Mouse (Mus musculus) hindbrain, embryonic 15.5 days (tissue): ENCODE data around the gene Rab1b. TPM values are rescaled to one million over a fixed set of nuclear protein-coding genes. Genes with fewer than 3 reads are reported as not detected.

Source experiments
- ATAC-seq: fragments of 200-750 bp; cut with Nextera tagmentation; 2 replicates; pipeline ENCODE4 v1.8.0; 2017; ENCODE audit warnings: low read depth, moderate number of reproducible peaks, moderate TSS enrichment; ENCODE audit not compliant: low FRiP score
- H3K27ac ChIP-seq: fragments of 300-500 bp; sonication (generic); replicated peaks from 2 replicates; pipeline ENCODE4 v1.5.1; 2015; ENCODE audit warnings: mild to moderate bottlenecking, inconsistent platforms
- H3K27me3 ChIP-seq: fragments of 300-500 bp; sonication (generic); 2 replicates; pipeline ENCODE4 v1.6.1; 2015; ENCODE audit warnings: control low read depth, inconsistent platforms
- H3K36me3 ChIP-seq: fragments of 300-500 bp; sonication (generic); 2 replicates; pipeline ENCODE4 v1.6.1; 2015; ENCODE audit warnings: control low read depth, inconsistent platforms
- H3K4me1 ChIP-seq: fragments of 300-500 bp; sonication (generic); replicated peaks from 2 replicates; pipeline ENCODE4 v1.6.1; 2015; ENCODE audit warnings: control low read depth, inconsistent platforms
- H3K4me2 ChIP-seq: fragments of 300-500 bp; sonication (generic); 2 replicates; pipeline ENCODE4 v1.6.1; 2015; ENCODE audit warnings: moderate library complexity, mild to moderate bottlenecking, inconsistent platforms
- H3K4me3 ChIP-seq: fragments of 300-500 bp; sonication (generic); 2 replicates; pipeline ENCODE4 v1.5.1; 2015; ENCODE audit warnings: mild to moderate bottlenecking, inconsistent platforms
- H3K9ac ChIP-seq: fragments of 300-500 bp; sonication (generic); 2 replicates; pipeline ENCODE4 v1.6.1; 2015; ENCODE audit warnings: inconsistent platforms
- H3K9me3 ChIP-seq: fragments of 300-500 bp; sonication (generic); 2 replicates; pipeline ENCODE4 v1.6.1; 2016; ENCODE audit warnings: control low read depth, inconsistent platforms
- WGBS: fragments of 180-500 bp; shearing (Covaris S2); methylation state at CpG from one replicate; pipeline ENCODE4 v1.1.7; 2015; 5-methylcytosine and 5-hydroxymethylcytosine counted together
- polyA plus RNA-seq: library from polyadenylated mRNA; unstranded; fragments of >200 nt; fragmentation: Nextera tagmentation; extraction: Ambion mirVana; gene quantifications from 2 replicates; pipeline ENCODE4 v1.2.1, GENCODE M21; 2015

The Rab1b gene
- polyA plus RNA-seq, 1 experiment from 2014 or later, result 222 TPM

DNA sequence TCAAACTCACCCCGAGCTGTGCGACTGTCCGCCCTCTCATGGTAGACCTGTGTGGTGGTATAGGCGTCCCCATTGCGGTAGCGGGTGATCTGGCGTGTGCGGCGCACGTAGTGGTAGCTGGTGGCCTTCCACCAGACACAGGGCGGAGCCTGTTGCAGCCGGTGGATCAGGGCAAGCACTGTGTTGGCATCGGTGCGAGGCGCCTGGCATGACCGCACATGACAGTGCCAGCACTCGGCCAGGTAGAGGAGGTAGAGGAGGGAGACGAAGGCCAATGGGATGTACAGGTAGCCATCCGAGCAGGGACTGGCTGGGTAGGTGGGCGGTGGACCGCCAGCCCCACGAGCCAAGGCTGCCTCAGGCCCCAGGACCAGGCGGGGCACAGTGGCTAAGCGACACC, 24.3 kb downstream of the Rab1b start:
- Histone ChIP-seq H3K9me3 (no peaks in the 10 kb centered on the region), H3K4me2 (no peak overlapping the region), H3K9ac (no peak overlapping the region), H3K36me3 (peaks cover 7% of the 10 kb centered on the region; the same call in 1 of the 2 replicates), H3K4me3 (no peak overlapping the region), H3K27me3 (peaks cover 55% of the 10 kb centered on the region), H3K27ac (no peak overlapping the region), H3K4me1 (peaks cover 20% of the 10 kb centered on the region)
- ATAC-seq, result no peak
- 72% methylated on average over 24 of the region's 24 CpGs for WGBS

DNA sequence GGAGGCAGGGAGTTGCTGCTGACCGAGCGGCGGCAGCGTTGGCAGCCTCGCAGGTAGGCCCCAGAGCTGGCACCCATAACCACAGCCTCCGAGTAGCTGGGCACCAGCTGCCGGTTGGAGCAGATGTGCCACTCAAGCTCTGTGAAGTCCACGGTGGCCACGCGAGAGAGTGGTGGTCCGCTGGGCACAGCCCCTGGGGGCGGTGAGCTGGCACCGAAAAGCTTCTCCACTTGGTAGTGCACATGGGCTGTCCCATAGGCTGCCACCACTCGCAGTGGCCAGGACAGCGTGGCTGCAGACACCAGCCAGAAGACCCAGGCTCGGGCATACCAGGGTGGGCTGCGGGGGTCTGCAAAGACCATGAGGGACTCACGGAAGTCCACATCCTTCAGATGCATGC, 24.9 kb downstream of the Rab1b start:
- Histone ChIP-seq H3K27me3 (peaks cover 55% of the 10 kb centered on the region), H3K4me3 (no peak overlapping the region), H3K4me1 (peaks cover 14% of the 10 kb centered on the region), H3K9me3 (no peaks in the 10 kb centered on the region), H3K9ac (no peak overlapping the region), H3K4me2 (no peak overlapping the region), H3K27ac (no peak overlapping the region), H3K36me3 (peaks cover 7% of the 10 kb centered on the region; the same call in 1 of the 2 replicates)
- WGBS, result 61% methylated on average over 18 of the region's 18 CpGs
- ATAC-seq, result no peak

DNA sequence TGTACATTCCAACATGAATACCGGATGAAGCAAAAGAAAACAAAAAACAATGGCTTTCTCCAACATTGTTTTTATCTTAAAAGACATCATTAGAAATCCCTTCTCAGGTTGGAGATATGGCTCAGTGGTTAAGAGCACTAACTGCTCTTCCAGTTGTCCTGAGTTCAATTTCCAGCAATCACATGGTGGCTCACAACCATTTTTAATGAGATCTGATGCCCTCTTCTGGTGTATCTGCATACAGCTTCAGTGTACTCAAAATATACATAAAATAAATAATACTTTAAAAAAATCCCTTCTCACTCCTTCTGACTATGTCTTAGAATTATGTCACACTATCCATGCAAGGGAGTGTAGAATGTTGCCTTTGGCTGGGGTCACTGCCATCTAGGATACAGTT, 27.6 kb downstream of the Rab1b start:
- H3K27ac ChIP-seq, result no peak overlapping the region
- H3K36me3 ChIP-seq, result peaks cover 7% of the 10 kb centered on the region; the same call in 1 of the 2 replicates
- peaks cover 48% of the 10 kb centered on the region for H3K27me3 ChIP-seq
- ATAC-seq, result no peak
- no peak overlapping the region for H3K4me2 ChIP-seq
- 91% methylated on average over 1 of the region's 1 CpGs for WGBS
- H3K9ac ChIP-seq, result no peak overlapping the region
- H3K9me3 ChIP-seq, result no peaks in the 10 kb centered on the region
- H3K4me1 ChIP-seq, result peaks cover 8% of the 10 kb centered on the region; the same call in 1 of the 2 replicates
- H3K4me3 ChIP-seq, result no peak overlapping the region

DNA sequence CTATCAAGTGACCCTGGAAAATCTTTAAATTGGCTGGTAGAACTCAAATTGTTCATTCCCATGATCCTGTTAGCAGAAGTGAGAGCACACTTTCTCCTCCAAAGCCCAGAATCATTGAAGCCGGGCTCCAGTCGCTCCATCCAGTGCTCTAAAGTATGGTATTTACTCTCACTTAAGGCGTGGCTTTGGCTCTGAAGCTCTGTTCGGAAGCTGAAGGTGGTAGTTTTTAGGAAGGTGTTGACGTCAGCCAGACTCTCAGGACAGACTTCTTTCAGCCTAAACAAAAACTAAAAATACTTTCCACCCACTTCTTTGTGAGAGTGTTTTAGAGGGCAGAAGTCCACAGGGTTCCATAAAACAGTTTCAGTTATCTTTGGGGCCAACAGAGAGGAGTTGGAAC, 33.4 kb downstream of the Rab1b start:
- peaks cover 13% of the 10 kb centered on the region for H3K27me3 ChIP-seq
- no peak overlapping the region for H3K4me2 ChIP-seq
- H3K9me3 ChIP-seq, result no peaks in the 10 kb centered on the region
- no peak overlapping the region for H3K4me3 ChIP-seq
- H3K27ac ChIP-seq, result no peak overlapping the region
- no peaks in the 10 kb centered on the region for H3K36me3 ChIP-seq
- no peak overlapping the region for H3K9ac ChIP-seq
- WGBS, result 49% methylated on average over 5 of the region's 5 CpGs
- H3K4me1 ChIP-seq, result peaks cover 28% of the 10 kb centered on the region
- no peak for ATAC-seq

DNA sequence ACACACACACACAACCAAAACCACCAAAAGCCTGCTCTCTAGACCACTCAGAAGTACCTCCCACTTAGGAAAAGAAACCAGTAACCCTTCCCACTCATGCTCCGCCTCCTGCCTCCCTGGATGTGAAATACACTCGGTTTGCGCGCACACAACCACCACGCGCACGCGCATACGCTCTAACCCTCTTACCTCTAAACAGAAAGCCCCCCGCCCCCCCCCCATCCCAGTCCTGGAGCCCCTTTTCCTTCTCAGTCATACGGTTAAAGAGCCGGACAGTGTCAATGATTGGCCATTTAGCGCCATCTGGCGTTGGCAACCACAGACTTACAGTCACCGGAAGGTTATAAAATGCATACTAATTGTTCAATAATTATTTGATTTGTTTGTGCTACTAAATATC, 33.8 kb downstream of the Rab1b start:
- WGBS, result 2% methylated on average over 15 of the region's 15 CpGs
- Histone ChIP-seq H3K4me1 (peaks cover 32% of the 10 kb centered on the region), H3K4me2 (peak overlapping the region; percentile 83), H3K27ac (0 out of 2 replicates have a peak overlapping the region, but pooled peaks have one; percentile 0), H3K4me3 (peak overlapping the region; percentile 44), H3K36me3 (no peaks in the 10 kb centered on the region), H3K9ac (no peak overlapping the region), H3K27me3 (peaks cover 13% of the 10 kb centered on the region), H3K9me3 (no peaks in the 10 kb centered on the region)
- ATAC-seq, result no peak

DNA sequence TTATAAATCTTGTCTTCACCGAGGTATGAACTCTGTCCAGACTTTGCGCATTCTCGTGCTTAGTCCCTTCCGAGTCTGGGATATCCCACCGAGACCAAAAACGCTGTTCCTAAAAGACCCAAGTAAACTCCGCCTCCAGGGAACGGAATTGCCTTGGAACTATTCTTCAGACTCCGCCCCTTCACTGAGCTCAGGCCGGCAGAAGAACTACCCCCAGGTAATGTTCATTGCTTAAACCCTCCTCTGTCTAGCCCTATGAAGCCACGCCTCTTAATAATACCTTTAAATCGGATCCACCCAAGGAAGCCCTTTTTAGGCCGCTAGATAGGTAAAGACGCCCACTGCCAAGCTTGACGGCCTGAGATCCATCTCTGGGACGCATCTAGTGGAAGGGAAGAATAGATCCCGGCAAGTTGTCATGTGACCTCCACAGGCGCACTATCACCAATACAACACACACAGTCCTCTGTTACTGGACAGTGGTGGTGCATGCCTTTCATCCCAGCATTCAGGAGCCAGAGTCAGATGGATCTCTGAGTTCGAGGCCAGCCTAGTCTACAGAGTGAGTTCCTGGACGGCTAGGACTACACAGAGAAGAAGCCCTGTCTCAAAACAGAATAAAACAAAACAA, 34.4 kb downstream of the Rab1b start:
- H3K36me3 ChIP-seq, result no peaks in the 10 kb centered on the region
- H3K27ac ChIP-seq, result 0 out of 2 replicates have a peak overlapping the region, but pooled peaks have one; percentile 0
- no peaks in the 10 kb centered on the region for H3K9me3 ChIP-seq
- peaks cover 38% of the 10 kb centered on the region for H3K4me1 ChIP-seq
- H3K27me3 ChIP-seq, result peaks cover 13% of the 10 kb centered on the region
- peak overlapping the region; percentile 83 for H3K4me2 ChIP-seq
- peak overlapping the region; percentile 44 for H3K4me3 ChIP-seq
- peak; percentile 5; the same call in 1 of the 2 replicates for ATAC-seq
- peak overlapping the region; percentile 39; the same call in 1 of the 2 replicates for H3K9ac ChIP-seq
- WGBS, result 2% methylated on average over 20 of the region's 20 CpGs

DNA sequence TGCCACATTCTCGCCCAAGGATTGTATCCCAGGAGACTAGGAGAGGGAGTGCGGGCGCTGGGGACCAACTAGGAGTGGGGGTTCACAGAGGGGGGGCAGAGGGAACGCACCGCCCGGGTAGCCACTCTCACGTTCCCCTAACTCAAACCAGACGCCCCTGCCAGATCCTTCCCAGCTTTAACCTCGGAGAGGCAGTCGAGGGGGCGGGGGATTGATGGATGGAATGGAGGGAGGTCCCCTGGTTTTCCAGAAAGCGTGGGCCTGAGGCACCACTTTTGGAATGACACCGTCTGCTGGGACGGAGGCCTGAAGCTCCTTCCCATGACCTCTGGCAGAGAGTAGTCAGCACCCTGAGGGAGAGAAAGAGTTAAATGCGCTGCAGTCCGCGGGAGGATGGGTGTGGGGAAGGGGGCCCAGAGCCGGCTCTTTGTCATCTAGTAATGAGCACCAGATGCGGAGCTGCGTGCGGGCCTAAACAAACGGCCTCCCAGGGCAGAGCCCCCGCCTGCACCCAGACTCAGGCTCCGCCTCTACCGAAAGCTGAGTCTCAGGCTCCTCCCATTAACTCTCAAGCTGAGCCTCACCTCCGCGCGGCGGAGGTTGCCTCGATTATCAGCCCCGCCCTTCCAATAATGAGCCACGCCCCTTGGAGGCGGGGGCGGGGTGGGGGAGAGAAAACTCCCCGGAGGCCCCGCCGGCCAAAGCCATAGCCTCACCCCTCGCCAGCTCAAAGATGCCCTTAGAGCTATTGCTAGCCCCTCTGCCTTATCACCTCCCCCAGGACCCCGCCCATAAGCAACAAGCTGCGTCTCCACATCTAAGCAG, 35.1 kb downstream of the Rab1b start:
- Histone ChIP-seq H3K4me1 (peaks cover 41% of the 10 kb centered on the region), H3K4me2 (peak overlapping the region; percentile 83), H3K36me3 (no peaks in the 10 kb centered on the region), H3K4me3 (peak overlapping the region; percentile 44), H3K9me3 (no peaks in the 10 kb centered on the region), H3K27ac (peak overlapping the region; percentile 47; the same call in 1 of the 2 replicates), H3K9ac (peak overlapping the region; percentile 39), H3K27me3 (peaks cover 18% of the 10 kb centered on the region)
- under 1% methylated on average over 39 of the region's 40 CpGs for WGBS
- ATAC-seq, result peak; percentile 83

DNA sequence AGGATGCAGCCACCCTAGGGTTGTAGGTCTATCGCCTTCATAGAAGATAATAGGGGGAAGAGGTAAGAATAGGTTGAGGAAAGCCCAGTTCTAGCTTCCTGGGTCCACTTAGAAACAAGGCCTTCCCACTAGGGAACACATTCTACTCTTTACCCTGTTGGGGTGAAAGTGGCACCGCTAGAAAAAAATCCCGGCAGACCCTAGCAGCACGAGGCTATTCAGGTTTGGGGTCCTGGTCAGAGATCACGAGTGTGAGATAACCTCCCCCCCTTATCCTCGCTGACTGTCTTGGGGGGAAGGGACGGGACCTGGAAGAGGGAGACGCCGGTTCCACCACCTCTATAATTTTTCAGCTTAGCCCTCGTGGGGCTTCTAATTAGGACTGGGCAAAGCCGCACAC, 35.8 kb downstream of the Rab1b start:
- H3K4me1 ChIP-seq, result peaks cover 41% of the 10 kb centered on the region
- no peaks in the 10 kb centered on the region for H3K36me3 ChIP-seq
- H3K27me3 ChIP-seq, result peaks cover 21% of the 10 kb centered on the region
- 9% methylated on average over 11 of the region's 11 CpGs for WGBS
- H3K4me2 ChIP-seq, result peak overlapping the region; percentile 83
- peak overlapping the region; percentile 39 for H3K9ac ChIP-seq
- ATAC-seq, result no peak
- peak overlapping the region; percentile 44 for H3K4me3 ChIP-seq
- peak overlapping the region; percentile 47; the same call in 1 of the 2 replicates for H3K27ac ChIP-seq
- no peaks in the 10 kb centered on the region for H3K9me3 ChIP-seq

DNA sequence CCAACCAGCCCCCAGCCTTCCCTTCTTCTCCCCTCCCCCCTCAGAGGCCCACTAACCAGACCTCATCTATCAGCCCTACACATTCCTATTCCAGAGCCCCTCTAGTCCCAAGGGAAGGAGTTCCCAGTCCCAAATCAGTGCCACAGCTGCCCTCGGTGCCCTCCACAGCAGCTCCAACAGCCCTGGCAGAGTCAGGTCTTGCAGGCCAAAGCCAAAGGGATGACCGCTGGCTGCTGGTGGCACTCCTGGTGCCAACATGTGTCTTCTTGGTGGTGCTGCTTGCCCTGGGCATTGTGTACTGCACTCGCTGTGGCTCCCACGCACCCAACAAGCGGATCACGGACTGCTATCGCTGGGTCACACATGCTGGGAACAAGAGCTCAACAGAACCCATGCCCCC, 36.9 kb downstream of the Rab1b start:
- Histone ChIP-seq H3K4me1 (peaks cover 41% of the 10 kb centered on the region), H3K4me3 (peak overlapping the region; percentile 6; the same call in 1 of the 2 replicates), H3K9ac (no peak overlapping the region), H3K27me3 (peaks cover 21% of the 10 kb centered on the region), H3K9me3 (no peaks in the 10 kb centered on the region), H3K27ac (no peak overlapping the region), H3K4me2 (peak overlapping the region; percentile 83), H3K36me3 (no peaks in the 10 kb centered on the region)
- ATAC-seq, result no peak
- WGBS, result 83% methylated on average over 7 of the region's 7 CpGs

DNA sequence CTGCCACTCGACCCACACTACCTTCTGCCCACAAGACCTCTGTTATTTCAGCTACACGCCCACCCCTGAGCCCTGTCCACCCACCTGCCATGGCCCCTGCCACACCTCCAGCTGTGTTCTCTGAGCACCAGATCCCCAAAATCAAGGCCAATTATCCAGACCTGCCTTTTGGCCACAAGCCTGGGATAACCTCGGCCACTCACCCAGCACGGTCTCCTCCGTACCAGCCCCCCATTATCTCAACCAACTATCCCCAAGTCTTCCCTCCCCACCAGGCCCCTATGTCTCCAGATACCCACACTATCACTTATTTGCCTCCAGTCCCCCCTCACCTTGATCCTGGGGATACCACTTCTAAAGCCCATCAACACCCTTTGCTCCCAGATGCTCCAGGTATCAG, 37.4 kb downstream of the Rab1b start:
- peaks cover 17% of the 10 kb centered on the region for H3K27me3 ChIP-seq
- H3K4me2 ChIP-seq, result peak overlapping the region; percentile 83
- no peak overlapping the region for H3K27ac ChIP-seq
- 82% methylated on average over 5 of the region's 5 CpGs for WGBS
- no peak overlapping the region for H3K9ac ChIP-seq
- H3K9me3 ChIP-seq, result no peaks in the 10 kb centered on the region
- peak overlapping the region; percentile 6; the same call in 1 of the 2 replicates for H3K4me3 ChIP-seq
- no peak for ATAC-seq
- H3K4me1 ChIP-seq, result peaks cover 41% of the 10 kb centered on the region
- H3K36me3 ChIP-seq, result no peaks in the 10 kb centered on the region

DNA sequence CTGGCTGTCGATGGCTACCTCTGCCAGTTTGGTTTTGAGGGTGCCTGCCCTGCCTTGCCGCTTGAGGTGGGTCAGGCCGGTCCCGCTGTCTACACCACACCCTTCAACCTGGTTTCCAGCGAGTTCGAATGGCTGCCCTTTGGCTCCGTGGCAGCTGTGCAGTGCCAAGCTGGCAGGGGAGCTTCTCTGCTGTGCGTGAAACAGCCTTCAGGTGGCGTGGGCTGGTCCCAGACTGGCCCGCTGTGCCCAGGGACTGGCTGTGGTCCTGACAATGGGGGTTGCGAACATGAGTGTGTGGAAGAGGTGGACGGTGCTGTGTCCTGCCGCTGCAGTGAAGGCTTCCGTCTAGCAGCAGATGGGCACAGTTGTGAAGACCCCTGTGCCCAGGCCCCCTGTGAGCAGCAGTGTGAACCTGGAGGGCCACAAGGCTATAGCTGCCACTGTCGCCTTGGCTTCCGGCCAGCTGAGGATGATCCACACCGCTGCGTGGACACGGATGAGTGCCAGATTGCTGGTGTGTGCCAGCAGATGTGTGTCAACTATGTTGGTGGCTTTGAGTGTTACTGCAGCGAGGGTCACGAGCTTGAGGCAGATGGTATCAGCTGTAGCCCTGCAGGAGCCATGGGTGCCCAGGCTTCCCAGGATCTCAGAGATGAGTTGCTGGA, 38.2 kb downstream of the Rab1b start:
- Histone ChIP-seq H3K9me3 (no peaks in the 10 kb centered on the region), H3K9ac (peak overlapping the region; percentile 38), H3K4me3 (peak overlapping the region; percentile 42), H3K27ac (no peak overlapping the region), H3K4me2 (peak overlapping the region; percentile 83), H3K27me3 (peaks cover 13% of the 10 kb centered on the region), H3K4me1 (peaks cover 41% of the 10 kb centered on the region), H3K36me3 (no peaks in the 10 kb centered on the region)
- 26% methylated on average over 21 of the region's 21 CpGs for WGBS
- no peak for ATAC-seq
